Mouse (Mus musculus) skeletal muscle tissue, postnatal 0 days (tissue): ENCODE measurements around the gene Zfp566. TPM values are rescaled to one million over a fixed set of nuclear protein-coding genes. Genes with fewer than 3 reads are reported as not detected.

ENCODE experiments used
- microRNA-seq, 2 experiments: library from miRNA; unstranded; fragments of <30 nt; microRNA quantifications; one replicate each; pipeline ENCODE4; 2016
- polyA plus RNA-seq: library from polyadenylated mRNA; unstranded; fragments of >200 nt; fragmentation: Nextera tagmentation; extraction: Ambion mirVana; gene quantifications from 2 replicates; pipeline ENCODE4 v1.2.1, GENCODE M21; 2015

Zfp566 gene
- 5.4 TPM in 2 replicates for polyA plus RNA-seq

DNA sequence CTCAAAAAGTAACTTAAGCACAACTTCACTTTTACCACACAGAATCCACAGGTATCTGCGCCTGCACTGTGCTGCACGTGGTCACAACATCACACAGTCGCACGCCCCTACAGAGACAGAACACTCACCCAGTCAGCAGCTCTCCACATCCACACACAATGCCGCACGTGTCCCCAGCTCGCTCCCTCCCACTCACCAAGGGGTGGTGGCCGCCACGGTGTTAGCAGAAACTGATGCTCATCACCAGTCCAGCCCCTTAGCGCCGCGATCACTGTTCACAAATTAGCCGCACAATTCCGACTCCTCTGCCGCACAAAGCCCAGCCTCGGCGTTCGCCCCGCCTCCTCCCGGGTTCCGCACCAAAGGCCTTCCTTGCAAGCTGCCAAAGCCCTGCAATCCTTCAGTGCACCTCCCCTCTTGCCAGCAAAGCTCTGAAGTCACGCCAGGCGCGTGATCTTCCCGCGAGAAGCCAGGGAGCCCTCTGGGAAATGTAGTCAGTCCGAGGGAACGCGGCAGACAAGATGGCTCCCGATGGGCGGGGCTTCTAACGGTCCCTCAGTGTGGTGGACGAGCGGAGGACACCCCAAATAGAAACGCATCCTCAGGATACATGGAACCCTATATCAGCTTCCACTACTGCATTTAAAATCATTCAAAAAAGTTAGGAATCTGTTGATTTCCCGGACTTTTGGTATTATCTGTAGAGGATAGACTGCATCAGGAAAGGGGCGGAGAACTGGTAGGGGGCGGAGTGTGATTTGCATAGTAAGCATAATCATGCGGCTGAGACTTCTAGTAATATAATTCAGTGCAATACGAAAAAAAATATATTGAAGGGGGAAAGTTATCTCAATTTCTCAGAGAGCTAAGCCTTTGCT lies at the start of gene Zfp566, which contains the start of gene Gm26920:
Zfp566 (minus strand) TSS at position 436 of the 878 bp plus-strand sequence.
Gm26920 (minus strand) TSS at position 319 of the 878 bp plus-strand sequence.

DNA sequence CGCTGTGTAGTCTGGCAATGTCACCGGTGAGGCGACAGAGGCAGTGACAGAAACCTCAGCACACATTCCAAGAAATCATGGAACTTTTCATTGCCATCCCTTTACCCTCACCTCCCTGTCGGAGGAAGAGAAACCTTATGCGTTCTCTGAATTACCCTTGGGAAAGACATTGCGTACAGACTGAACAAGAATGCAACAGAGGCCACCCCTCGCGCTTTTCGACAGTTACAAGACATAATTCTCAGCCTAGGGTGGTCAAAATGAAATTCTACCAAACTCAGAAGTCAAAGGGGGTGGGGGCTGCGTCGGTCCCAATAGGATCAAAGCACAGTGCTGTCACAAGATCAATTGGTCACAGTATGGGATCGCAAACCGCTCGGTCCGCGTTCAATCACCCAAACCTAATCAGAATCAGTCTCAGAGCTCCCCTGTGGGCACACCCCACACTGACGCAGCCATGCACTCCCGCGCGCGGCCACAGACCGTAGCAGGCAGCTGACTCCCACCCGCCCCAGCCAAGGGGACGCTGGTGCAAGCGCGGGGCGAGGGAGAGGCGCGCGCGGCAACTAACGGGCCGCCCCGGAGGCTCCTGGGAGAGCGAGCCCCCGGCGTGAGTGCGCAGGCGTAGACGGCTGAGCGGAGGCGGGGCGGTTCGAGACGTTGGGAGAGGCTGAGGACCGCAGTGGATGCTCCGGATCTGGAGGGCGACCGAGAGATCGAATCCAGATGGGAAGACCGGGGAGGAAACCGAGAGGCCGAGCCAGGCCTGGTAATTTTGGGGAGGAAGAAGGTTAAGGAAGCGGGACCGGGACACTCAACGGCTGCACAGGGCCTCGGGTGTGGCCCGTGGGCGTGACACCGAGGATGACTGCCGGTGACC lies 31.2 kb upstream of the Zfp566 start, which contains the start of gene Zfp382:
Zfp382 (plus strand) TSS at position 635 of the 880 bp plus-strand sequence.

DNA sequence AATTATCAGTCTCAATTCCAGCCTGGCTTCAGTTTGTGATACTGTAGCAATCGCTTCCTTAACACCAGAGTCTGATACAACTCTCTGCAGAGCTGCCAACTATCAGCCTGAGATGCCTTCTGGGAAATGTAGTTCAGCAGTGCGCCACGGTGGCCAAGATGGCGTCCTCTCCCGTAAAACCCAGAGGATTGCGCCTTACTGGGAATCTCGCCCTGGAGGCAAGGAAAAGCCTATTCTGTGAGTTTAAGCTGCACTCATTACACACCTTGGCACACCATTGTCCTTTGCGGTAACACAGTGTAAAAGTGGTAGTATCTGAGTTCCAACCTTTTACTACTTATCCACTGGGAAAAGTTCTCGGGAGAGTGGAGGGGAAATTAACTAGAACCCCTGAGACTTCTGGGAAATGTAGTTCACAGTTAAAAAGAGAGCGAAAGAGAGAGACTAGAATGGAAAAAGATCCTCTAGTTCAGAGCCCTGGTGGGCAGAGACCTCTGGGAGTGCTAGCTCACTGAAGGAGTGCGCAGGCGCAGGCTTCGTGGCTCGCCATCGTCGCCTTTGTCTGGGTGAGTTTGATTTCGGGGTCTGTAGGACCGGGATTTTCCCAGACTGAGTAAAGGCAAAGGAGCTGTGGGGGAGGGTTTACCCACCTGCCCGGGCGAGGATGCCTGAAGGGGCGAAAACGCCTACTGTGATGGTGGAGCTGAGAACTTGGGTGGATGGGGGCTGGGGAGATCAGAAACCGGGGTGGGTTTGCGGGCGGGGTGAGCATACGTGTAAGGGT lies 4.5 kb upstream of the Zfp566 start, which contains the start of gene Zfp260:
Zfp260 (plus strand) TSS at position 132 of the 784 bp plus-strand sequence.

DNA sequence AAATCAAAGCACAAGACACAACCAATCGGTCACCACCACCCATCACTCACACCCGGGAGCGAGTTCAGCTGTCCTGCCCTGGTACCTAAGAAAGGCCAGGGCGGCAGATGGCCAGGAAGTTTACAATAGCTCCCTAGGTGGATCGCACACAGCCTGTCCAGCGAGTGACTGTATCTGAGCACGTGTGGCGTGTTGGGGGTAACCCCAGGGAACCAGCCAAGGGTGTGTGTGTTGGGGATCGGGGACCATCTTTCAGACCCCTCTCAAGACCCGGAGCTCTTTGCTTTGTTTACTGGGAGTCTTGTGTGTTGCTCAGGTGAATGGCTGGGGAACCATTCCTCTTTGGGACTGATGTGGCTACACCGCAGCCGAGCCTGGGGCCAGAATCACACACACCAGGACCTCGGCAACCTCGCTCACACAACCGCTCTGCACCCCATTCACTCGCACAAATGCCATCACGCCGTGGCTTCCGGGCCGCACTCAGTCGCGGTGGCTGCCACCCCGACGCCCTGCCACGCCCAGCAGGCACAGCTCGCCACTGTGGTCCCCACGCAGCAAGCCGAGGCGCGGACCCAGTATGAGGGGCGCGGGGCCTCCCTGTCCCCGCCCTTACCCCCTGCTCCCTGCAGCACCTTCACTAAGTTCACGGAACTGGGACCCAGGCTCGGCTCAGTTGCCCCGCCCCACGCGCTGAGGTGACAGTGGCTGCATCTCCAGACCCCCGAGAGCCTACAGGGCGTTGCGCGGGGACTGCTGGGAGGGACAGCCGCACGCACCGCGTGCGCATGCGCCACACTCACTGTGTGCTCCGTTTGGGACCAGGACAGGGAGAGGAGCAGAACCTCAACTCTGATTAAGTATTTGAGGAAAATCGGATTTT lies 17.9 kb downstream of the Zfp566 start, which contains the start of gene Zfp82:
Zfp82 (minus strand) TSS at position 755 of the 883 bp plus-strand sequence.

DNA sequence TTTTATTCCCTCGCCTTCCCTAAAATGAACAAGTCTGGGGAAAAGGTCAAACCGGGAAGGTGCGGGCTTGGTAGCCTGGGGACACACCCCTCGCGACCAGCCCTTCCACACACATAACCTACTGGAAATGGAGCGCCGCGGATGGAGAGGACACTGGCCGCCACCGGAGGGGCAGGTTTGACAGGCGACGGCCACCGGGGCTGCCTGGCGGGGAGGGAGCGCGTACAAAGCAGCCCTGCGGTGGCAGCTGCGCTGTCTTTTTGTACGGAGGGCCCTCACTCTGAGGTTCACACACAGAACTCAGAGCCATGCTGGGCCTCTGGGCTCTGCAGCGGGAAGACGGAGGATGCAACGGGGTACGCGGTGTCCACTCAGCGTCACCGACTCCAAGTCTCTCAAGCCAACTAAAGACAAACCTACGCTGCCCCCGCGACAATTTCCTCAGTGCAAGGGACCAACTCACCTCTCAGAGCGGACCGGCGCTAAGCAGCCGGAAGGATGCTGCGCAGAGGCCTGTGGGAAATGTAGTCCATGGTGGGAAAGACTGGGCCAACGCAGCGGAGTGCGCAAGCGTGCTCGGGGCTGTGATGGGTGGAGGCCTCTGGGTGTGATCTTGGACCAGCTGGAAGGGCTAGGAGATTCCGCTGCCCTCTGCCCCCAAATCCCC lies 39.3 kb downstream of the Zfp566 start, which contains the start of gene Zfp14:
Zfp14 (minus strand) TSS at position 499 of the 667 bp plus-strand sequence.

Small RNA genes lying within 50 kb of the gene (microRNA-seq; reads per million reads assigned to microRNA genes)
- 0 reads per million in 2 experiments for gene Gm23368

Other genes starting within 250 kb of the Zfp566 start
- gene Zfp940, start 236.9 kb downstream of the Zfp566 start, polyA plus RNA-seq = 0.67 and 0.78 TPM in 2 replicates
- 3.1 and 3.4 TPM in 2 replicates for gene Zfp420, start 230.5 kb downstream of the Zfp566 start, polyA plus RNA-seq
- gene Zfp27, start 184.0 kb downstream of the Zfp566 start, polyA plus RNA-seq = 4.8 and 6.9 TPM in 2 replicates
- gene Zfp383, start 182.3 kb downstream of the Zfp566 start, polyA plus RNA-seq = 4.1 and 5.6 TPM in 2 replicates
- gene Zfp74, start 136.4 kb downstream of the Zfp566 start, polyA plus RNA-seq = 4.9 and 5.2 TPM in 2 replicates
- gene Zfp568, start 106.6 kb downstream of the Zfp566 start, polyA plus RNA-seq = 31.5 and 37.1 TPM in 2 replicates
- gene Zfp14, start 39.1 kb downstream of the Zfp566 start, polyA plus RNA-seq = 1.8 and 2.2 TPM in 2 replicates
- gene Zfp82, start 17.6 kb downstream of the Zfp566 start, polyA plus RNA-seq = 4.1 and 5.1 TPM in 2 replicates
- 0.23 TPM in 1 of 2 replicates, not detected in the other for gene Gm26920, start 117 bp downstream of the Zfp566 start, polyA plus RNA-seq
- gene Zfp260, start 4.2 kb upstream of the Zfp566 start, polyA plus RNA-seq = 51.2 and 53.2 TPM in 2 replicates
- 3.3 and 3.8 TPM in 2 replicates for gene Zfp382, start 31.4 kb upstream of the Zfp566 start, polyA plus RNA-seq
- gene Zfp146, start 79.2 kb upstream of the Zfp566 start, polyA plus RNA-seq = 5.1 and 6.2 TPM in 2 replicates
- gene Cox7a1, start 93.6 kb upstream of the Zfp566 start, polyA plus RNA-seq = 300 and 438 TPM in 2 replicates
- 81.5 and 93.6 TPM in 2 replicates for gene Capns1, start 108.3 kb upstream of the Zfp566 start, polyA plus RNA-seq
- gene Polr2i, start 141.4 kb upstream of the Zfp566 start, polyA plus RNA-seq = 125 and 135 TPM in 2 replicates
- gene Tbcb, start 141.7 kb upstream of the Zfp566 start, polyA plus RNA-seq = 84.9 and 101 TPM in 2 replicates
- 1.5 and 1.8 TPM in 2 replicates for gene Ovol3, start 145.2 kb upstream of the Zfp566 start, polyA plus RNA-seq
- 0.44 and 0.58 TPM in 2 replicates for gene Thap8, start 189.6 kb upstream of the Zfp566 start, polyA plus RNA-seq
- gene Wdr62, start 189.9 kb upstream of the Zfp566 start, polyA plus RNA-seq = 2.5 and 3.6 TPM in 2 replicates
- gene Clip3, start 201.2 kb upstream of the Zfp566 start, polyA plus RNA-seq = 10.4 and 11.7 TPM in 2 replicates
- 47.9 and 48.6 TPM in 2 replicates for gene Alkbh6, start 218.2 kb upstream of the Zfp566 start, polyA plus RNA-seq
- gene Syne4, start 224.3 kb upstream of the Zfp566 start, polyA plus RNA-seq = 4.4 and 5.0 TPM in 2 replicates
- gene E130208F15Rik, start 231.2 kb upstream of the Zfp566 start, polyA plus RNA-seq = 1.6 TPM in 1 of 2 replicates, not detected in the other
- gene Sdhaf1, start 233.4 kb upstream of the Zfp566 start, polyA plus RNA-seq = 19.2 and 19.3 TPM in 2 replicates